Mouse (Mus musculus): Measurements from ENCODE around the gene Ncmap. TPM values are rescaled to one million over a fixed set of nuclear protein-coding genes. Genes with fewer than 3 reads are reported as not detected.
"Not testable (repeated sequence)": the region's sequence is repeated elsewhere in the genome, so short reads cannot be mapped to it uniquely, and the experiment has no call there.

Ncmap gene
- polyA plus RNA-seq, 1 experiment from 2014 or later = 2.9 TPM

DNA sequence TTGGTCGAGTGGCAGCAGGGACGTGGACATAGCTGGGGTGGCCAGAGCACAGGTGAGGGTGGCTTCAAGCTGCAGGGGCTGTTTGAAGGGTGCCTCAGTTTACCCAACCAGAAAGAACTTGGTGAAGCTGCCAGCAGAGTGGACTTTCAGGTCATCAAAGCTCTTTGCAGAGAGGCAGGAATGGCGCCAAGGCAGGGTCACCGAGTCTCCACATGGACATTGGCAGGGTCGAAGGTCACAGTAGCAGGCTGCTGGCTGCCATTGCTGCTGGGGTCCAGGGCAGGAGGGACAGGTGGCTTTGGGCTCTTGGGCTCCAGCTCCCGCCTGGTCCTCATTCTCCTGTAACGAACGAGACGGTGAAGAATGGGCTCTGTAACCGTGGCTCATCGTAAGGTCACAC lies 27.7 kb downstream of the Ncmap start:
- no peak overlapping the region for H3K27ac ChIP-seq (ENCODE audit: low read depth, low read length)
- H3K9me3 ChIP-seq (ENCODE audit: control insufficient read depth, low read length) = 0 out of 2 replicates have a peak, but pooled peaks cover under 1% of the 10 kb centered on the region
- 74% methylated on average over 11 of the region's 11 CpGs for WGBS
- H3K4me2 ChIP-seq (replicated peaks; ENCODE audit: low read depth, low read length) = no peak overlapping the region
- no peaks in the 10 kb centered on the region for H3K4me1 ChIP-seq (ENCODE audit: control insufficient read depth, insufficient read depth, low read length)
- H3K9ac ChIP-seq (ENCODE audit: low read depth, low read length) = no peak overlapping the region
- no peak overlapping the region for H3K4me3 ChIP-seq (ENCODE audit: low read length)
- no peak for ATAC-seq (ENCODE audit: low FRiP score, low TSS enrichment)
- H3K27me3 ChIP-seq (ENCODE audit: control insufficient read depth, insufficient read depth, low read length) = no peaks in the 10 kb centered on the region
- no peaks in the 10 kb centered on the region for H3K36me3 ChIP-seq (ENCODE audit: control insufficient read depth, insufficient read depth, low read length)

DNA sequence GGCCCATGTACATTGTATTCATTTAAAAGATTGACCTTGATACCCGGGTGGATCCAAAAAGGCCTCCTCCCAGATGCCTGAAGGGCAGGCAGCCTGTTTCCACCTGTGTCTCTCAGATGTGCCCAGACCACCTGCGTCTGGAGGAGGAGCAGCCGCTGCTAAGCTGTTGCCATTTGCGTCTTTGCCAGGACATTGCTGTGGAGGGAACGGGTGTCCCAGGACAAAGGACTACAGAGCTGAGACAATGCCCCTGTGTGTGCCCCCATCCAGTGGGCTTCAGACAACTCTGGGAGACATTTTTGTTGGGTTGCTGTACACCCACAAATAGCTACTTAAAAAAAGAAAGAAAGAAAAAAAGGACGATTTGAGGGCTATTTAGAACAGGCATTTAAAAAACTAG lies 35.2 kb downstream of the Ncmap start:
- 44% methylated on average over 6 of the region's 6 CpGs for WGBS
- H3K27me3 ChIP-seq (ENCODE audit: control insufficient read depth, insufficient read depth, low read length) = no peaks in the 10 kb centered on the region
- ATAC-seq (ENCODE audit: low FRiP score, low TSS enrichment) = no peak

DNA sequence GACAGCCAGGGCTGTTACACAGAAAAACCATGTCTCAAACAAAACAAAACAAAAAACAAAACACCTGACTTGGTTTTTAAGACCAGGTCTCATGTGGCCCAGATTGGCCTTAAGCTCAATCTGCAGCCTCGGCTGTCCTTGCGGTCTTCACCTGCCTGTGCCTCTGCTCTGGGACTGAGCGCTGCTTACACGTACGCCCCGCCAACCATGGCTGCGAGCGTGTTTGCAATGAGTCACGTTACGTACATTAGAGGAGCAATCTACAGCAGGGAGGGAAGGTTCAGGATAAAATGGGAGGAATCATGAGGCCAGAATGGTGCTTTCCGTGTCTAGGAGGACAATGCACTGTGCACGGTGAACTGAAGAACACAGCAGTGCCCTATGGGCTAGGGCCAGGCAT lies 36.3 kb downstream of the Ncmap start:
- ATAC-seq (ENCODE audit: low FRiP score, low TSS enrichment) = no peak

More for the DNA sequence above, 35.2 kb downstream of the Ncmap start:
- Histone ChIP-seq H3K4me3 (ENCODE audit: low read length) (no peak overlapping the region), H3K4me2 (replicated peaks; ENCODE audit: low read depth, low read length) (no peak overlapping the region), H3K36me3 (ENCODE audit: control insufficient read depth, insufficient read depth, low read length) (no peaks in the 10 kb centered on the region), H3K27ac (ENCODE audit: low read depth, low read length) (no peak overlapping the region), H3K9me3 (ENCODE audit: control insufficient read depth, low read length) (no peaks in the 10 kb centered on the region), H3K9ac (ENCODE audit: low read depth, low read length) (no peak overlapping the region), H3K4me1 (ENCODE audit: control insufficient read depth, insufficient read depth, low read length) (no peaks in the 10 kb centered on the region)

DNA sequence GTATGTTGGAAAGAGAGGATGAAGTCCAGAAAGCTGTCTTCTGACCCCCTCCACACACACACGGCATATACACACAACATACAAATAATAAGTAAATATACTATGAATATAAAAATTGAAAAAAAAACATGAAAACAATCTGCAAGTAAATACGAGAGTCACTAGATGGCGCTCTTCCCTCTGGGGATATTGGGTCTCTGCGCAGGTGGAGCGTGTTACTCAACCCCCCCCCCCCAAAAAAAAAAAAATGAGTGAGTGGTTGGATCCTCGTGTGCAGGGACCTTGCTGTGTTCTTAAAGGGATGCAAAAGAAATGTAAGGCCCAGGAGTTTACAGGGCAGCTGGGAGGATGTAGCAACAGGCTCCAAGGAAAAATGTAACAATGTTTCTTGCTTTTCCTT lies 39.3 kb downstream of the Ncmap start:
- no peak for ATAC-seq (ENCODE audit: low FRiP score, low TSS enrichment)
- no peak overlapping the region for H3K4me3 ChIP-seq (ENCODE audit: low read length)
- H3K9me3 ChIP-seq (ENCODE audit: control insufficient read depth, low read length) = no peaks in the 10 kb centered on the region
- no peak overlapping the region for H3K27ac ChIP-seq (ENCODE audit: low read depth, low read length)
- WGBS = 2% methylated on average over 6 of the region's 6 CpGs
- no peaks in the 10 kb centered on the region for H3K27me3 ChIP-seq (ENCODE audit: control insufficient read depth, insufficient read depth, low read length)
- no peaks in the 10 kb centered on the region for H3K36me3 ChIP-seq (ENCODE audit: control insufficient read depth, insufficient read depth, low read length)
- no peak overlapping the region for H3K9ac ChIP-seq (ENCODE audit: low read depth, low read length)
- no peak overlapping the region for H3K4me2 ChIP-seq (replicated peaks; ENCODE audit: low read depth, low read length)
- no peaks in the 10 kb centered on the region for H3K4me1 ChIP-seq (ENCODE audit: control insufficient read depth, insufficient read depth, low read length)

More for the DNA sequence above, 36.3 kb downstream of the Ncmap start:
- H3K27me3 ChIP-seq (ENCODE audit: control insufficient read depth, insufficient read depth, low read length) = no peaks in the 10 kb centered on the region
- no peak overlapping the region for H3K4me2 ChIP-seq (replicated peaks; ENCODE audit: low read depth, low read length)
- H3K9ac ChIP-seq (ENCODE audit: low read depth, low read length) = no peak overlapping the region
- no peak overlapping the region for H3K4me3 ChIP-seq (ENCODE audit: low read length)
- H3K9me3 ChIP-seq (ENCODE audit: control insufficient read depth, low read length) = no peaks in the 10 kb centered on the region
- H3K4me1 ChIP-seq (ENCODE audit: control insufficient read depth, insufficient read depth, low read length) = no peaks in the 10 kb centered on the region
- no peak overlapping the region for H3K27ac ChIP-seq (ENCODE audit: low read depth, low read length)
- H3K36me3 ChIP-seq (ENCODE audit: control insufficient read depth, insufficient read depth, low read length) = no peaks in the 10 kb centered on the region
- WGBS = 82% methylated on average over 12 of the region's 12 CpGs

DNA sequence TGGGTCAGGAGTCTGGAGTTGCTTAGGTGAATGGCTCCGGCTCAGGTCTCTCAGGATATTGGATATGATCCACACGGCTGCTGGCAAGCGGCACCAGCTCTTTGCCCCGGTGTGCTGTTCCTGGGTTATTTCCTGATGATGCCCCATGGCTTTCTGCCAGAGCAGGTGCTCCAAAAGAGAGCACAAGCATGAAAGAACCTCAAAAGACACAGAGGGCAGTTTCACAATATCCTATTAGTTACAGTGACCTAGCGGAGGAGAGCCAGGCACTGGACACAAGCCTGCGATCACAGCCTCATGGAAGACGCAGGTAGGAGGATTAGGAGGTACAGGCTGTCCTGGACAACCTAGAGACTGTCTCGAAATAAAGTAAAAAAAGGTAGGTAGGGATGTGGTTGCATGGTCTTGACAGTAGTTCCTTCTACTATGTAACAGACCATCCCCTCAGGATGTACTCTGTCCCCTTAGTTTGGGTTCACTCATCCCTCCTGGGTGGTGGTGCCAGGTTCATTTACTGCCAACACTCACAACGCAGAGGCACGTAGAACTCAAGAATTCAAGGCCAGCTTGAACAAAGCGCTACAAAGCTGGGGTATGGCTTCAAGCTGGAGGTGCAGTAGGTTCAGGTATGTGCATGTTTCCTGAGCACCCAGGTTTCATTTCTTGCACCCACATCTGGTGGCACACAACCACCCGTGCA lies 40.7 kb downstream of the Ncmap start:
- ATAC-seq (ENCODE audit: low FRiP score, low TSS enrichment) = no peak
- 76% methylated on average over 12 of the region's 12 CpGs for WGBS
- no peaks in the 10 kb centered on the region for H3K27me3 ChIP-seq (ENCODE audit: control insufficient read depth, insufficient read depth, low read length)
- 0 out of 2 replicates have a peak overlapping the region, but pooled peaks have one; percentile 5 for H3K9ac ChIP-seq (ENCODE audit: low read depth, low read length)
- no peaks in the 10 kb centered on the region for H3K9me3 ChIP-seq (ENCODE audit: control insufficient read depth, low read length)
- no peaks in the 10 kb centered on the region for H3K36me3 ChIP-seq (ENCODE audit: control insufficient read depth, insufficient read depth, low read length)
- H3K27ac ChIP-seq (ENCODE audit: low read depth, low read length) = peak overlapping the region; percentile 73; the same call in 1 of the 2 replicates
- H3K4me3 ChIP-seq (ENCODE audit: low read length) = no peak overlapping the region
- H3K4me1 ChIP-seq (ENCODE audit: control insufficient read depth, insufficient read depth, low read length) = no peaks in the 10 kb centered on the region
- H3K4me2 ChIP-seq (replicated peaks; ENCODE audit: low read depth, low read length) = no peak overlapping the region

DNA sequence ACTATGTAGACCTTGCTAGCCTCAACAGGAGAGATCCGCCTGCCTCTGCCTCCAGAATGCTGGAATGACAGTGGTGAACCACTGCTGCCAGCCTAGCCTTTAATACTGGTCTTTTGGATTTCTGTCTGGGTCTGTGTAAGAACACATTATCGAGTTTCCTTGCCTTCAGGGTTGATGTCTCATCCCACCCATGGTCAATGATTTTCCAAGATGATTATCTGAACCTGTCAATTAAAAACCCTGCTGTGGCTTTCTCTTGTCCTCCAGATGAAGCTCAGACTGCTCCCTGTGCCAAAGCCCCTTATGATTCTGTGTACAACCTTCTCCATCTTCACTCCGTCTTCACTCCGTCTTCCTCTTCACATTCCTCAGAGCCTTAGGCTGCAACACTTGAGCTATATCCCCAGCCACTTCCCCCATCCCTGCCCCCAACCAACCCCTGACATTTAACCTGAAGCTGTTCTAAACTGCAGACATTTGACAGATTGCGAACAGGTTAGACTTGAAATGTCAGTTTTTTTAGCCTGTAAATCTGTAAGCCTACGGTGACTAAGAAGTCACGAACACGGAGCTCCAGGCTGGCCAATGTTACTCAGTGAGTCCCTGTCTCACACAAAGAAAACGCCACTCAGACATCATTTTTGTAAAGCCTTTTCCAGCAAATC lies 42.0 kb downstream of the Ncmap start:
- Histone ChIP-seq H3K9me3 (ENCODE audit: control insufficient read depth, low read length) (no peaks in the 10 kb centered on the region), H3K27me3 (ENCODE audit: control insufficient read depth, insufficient read depth, low read length) (no peaks in the 10 kb centered on the region), H3K9ac (ENCODE audit: low read depth, low read length) (no peak overlapping the region), H3K4me1 (ENCODE audit: control insufficient read depth, insufficient read depth, low read length) (0 out of 2 replicates have a peak, but pooled peaks cover 6% of the 10 kb centered on the region), H3K36me3 (ENCODE audit: control insufficient read depth, insufficient read depth, low read length) (no peaks in the 10 kb centered on the region), H3K27ac (ENCODE audit: low read depth, low read length) (peak overlapping the region; percentile 73), H3K4me3 (ENCODE audit: low read length) (no peak overlapping the region), H3K4me2 (replicated peaks; ENCODE audit: low read depth, low read length) (no peak overlapping the region; the same call in 1 of the 2 replicates)
- WGBS = 61% methylated on average over 9 of the region's 9 CpGs
- ATAC-seq (ENCODE audit: low FRiP score, low TSS enrichment) = no peak

DNA sequence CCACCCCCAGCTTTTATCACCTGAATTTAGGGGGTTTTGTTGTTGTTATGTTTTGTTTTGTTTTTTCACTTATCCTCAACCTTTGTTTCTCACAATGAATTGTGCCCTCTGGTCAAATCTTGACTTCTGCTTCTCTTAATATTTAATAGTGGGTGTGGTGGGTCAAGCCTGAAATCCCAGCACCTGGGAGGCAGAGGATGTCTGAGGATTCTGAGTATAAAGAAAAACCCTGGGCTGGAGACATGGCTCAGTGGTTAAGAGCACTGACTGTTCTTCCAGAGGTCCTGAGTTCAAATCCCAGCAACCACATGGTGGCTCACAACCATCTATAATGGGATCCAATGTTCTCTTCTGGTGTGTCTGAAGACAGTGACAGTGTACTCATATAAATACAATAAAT lies 43.3 kb downstream of the Ncmap start:
- H3K9ac ChIP-seq (ENCODE audit: low read depth, low read length); H3K4me1 ChIP-seq (ENCODE audit: control insufficient read depth, insufficient read depth, low read length); ATAC-seq (ENCODE audit: low FRiP score, low TSS enrichment); H3K36me3 ChIP-seq (ENCODE audit: control insufficient read depth, insufficient read depth, low read length); H3K9me3 ChIP-seq (ENCODE audit: control insufficient read depth, low read length); H3K4me3 ChIP-seq (ENCODE audit: low read length); H3K4me2 ChIP-seq (replicated peaks; ENCODE audit: low read depth, low read length); H3K27me3 ChIP-seq (ENCODE audit: control insufficient read depth, insufficient read depth, low read length): not testable (repeated sequence)
- H3K27ac ChIP-seq (ENCODE audit: low read depth, low read length) = peak overlapping the region; percentile 98; the same call in 1 of the 2 replicates

DNA sequence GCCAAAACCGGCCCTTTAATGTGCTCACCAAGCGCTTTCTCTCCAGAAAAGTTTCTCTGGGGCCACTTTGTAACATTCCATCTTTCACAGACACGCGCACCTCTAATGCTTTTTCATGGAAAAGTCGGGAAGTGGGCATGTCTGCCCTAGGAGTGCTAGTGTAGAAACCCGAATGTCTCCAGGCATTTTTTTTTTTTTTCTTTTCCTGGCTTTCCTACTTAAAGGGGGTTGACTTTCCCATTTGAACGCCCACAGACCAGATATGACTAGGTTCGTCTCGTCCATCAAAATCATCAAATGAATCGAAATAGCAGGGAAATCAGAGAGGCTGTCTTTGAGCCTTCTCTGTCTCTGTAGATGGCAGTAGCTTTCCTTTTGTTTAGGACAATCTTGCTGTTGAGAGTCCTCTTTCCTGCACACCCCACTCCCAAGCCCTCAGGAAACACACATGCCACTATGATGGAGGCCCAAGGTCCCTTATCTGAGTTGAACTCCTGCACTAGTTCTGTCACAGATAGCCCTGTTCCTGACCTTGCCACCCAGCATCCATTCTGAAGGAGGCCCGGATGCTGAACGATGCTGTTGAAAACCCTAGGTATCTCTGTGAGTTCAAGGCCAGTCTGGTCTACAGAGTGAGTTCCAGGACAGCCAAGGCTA lies 44.1 kb downstream of the Ncmap start:
- H3K4me3 ChIP-seq (ENCODE audit: low read length) = peak overlapping the region; percentile 96
- no peak for ATAC-seq (ENCODE audit: low FRiP score, low TSS enrichment)
- H3K27me3 ChIP-seq (ENCODE audit: control insufficient read depth, insufficient read depth, low read length) = no peaks in the 10 kb centered on the region
- H3K9me3 ChIP-seq (ENCODE audit: control insufficient read depth, low read length) = no peaks in the 10 kb centered on the region
- peak overlapping the region; percentile 65 for H3K4me2 ChIP-seq (replicated peaks; ENCODE audit: low read depth, low read length)
- 0 out of 2 replicates have a peak, but pooled peaks cover 6% of the 10 kb centered on the region for H3K4me1 ChIP-seq (ENCODE audit: control insufficient read depth, insufficient read depth, low read length)
- peak overlapping the region; percentile 65 for H3K9ac ChIP-seq (ENCODE audit: low read depth, low read length)
- WGBS = 16% methylated on average over 12 of the region's 12 CpGs
- peaks cover 4% of the 10 kb centered on the region; the same call in 1 of the 2 replicates for H3K36me3 ChIP-seq (ENCODE audit: control insufficient read depth, insufficient read depth, low read length)
- peak overlapping the region; percentile 98 for H3K27ac ChIP-seq (ENCODE audit: low read depth, low read length)
